Mouse (Mus musculus) embryonic fibroblast, embryonic 13.5 days (primary cell): Measurements from ENCODE around the gene Mrgprg.

ENCODE experiments used
- CTCF ChIP-seq: IDR thresholded peaks from 2 replicates; pipeline ENCODE4 v1.5.1; 2011; ENCODE audit warnings: mild to moderate bottlenecking, control low read depth, low read length, moderate library complexity, borderline replicate concordance; ENCODE audit not compliant: insufficient read depth
- POLR2A ChIP-seq: IDR thresholded peaks from 2 replicates; pipeline ENCODE4 v1.6.1; 2011; ENCODE audit warnings: low read depth, mild to moderate bottlenecking, control low read depth, low read length, moderate library complexity

DNA sequence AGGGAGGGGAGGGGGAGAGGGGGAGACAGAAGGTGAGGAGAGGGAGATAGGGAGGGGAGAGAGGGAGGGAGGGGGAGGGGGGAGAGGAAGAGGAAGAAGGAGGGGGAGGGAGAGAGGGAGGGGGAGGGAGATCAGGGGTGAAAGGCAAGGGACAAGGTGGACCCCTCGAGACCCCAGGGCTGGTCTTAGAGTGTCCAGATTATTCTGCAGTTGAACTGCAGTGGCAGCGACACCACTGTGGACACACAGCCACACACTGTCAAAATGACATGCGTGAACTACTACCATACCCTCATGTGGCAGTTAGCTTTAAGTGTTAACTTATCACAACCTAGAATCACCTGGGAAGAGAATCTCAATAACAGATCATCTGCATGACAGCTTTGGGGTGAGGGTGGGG is 17.7 kb downstream of the Mrgprg start:
- no peak for TF ChIP-seq CTCF
- TF ChIP-seq POLR2A: no peak
